Mouse (Mus musculus): Measurements from ENCODE around the gene Scyl2. TPM values are rescaled to one million over a fixed set of nuclear protein-coding genes. Genes with fewer than 3 reads are reported as not detected.

Gene Scyl2
- polyA plus RNA-seq, 1 experiment: 7.3 TPM

GRCm38 (mm10) chr10:89592797-89593196, 93.3 kb downstream of the Scyl2 start:
- Histone ChIP-seq H3K27ac (ENCODE audit: insufficient read depth, low read length) (no peak overlapping the region), H3K4me1 (ENCODE audit: control insufficient read depth, insufficient read depth, insufficient read length) (no peaks in the 10 kb centered on the region), H3K27me3 (ENCODE audit: control insufficient read depth, insufficient read depth, low read length) (no peaks in the 10 kb centered on the region), H3K36me3 (ENCODE audit: control insufficient read depth, insufficient read depth, low read length) (no peaks in the 10 kb centered on the region), H3K4me3 (ENCODE audit: extremely low read depth, insufficient read depth, insufficient read length) (no peak overlapping the region)
- DNase-seq (ENCODE audit: low read depth in 1 of 2, low spot score in 2 of 2): no peak
- TF ChIP-seq CTCF (IDR thresholded peaks at IDR 0.05; ENCODE audit: extremely low read depth, insufficient read depth, insufficient read length, insufficient replicate concordance) (no peak), POLR2A (IDR thresholded peaks at IDR 0.05; ENCODE audit: low read depth, low read length) (no peak)
- WGBS: 84% methylated on average over 4 of the region's 4 CpGs

GRCm38 (mm10) chr10:89589877-89590276, 96.2 kb downstream of the Scyl2 start:
- DNase-seq (ENCODE audit: low read depth in 1 of 2, low spot score in 2 of 2): no peak
- no peaks in the 10 kb centered on the region for H3K27me3 ChIP-seq (ENCODE audit: control insufficient read depth, insufficient read depth, low read length)
- 94% methylated on average over 1 of the region's 1 CpGs for WGBS
- no peaks in the 10 kb centered on the region for H3K4me1 ChIP-seq (ENCODE audit: control insufficient read depth, insufficient read depth, insufficient read length)
- no peak overlapping the region for H3K4me3 ChIP-seq (ENCODE audit: extremely low read depth, insufficient read depth, insufficient read length)
- H3K27ac ChIP-seq (ENCODE audit: insufficient read depth, low read length): no peak overlapping the region
- TF ChIP-seq POLR2A (IDR thresholded peaks at IDR 0.05; ENCODE audit: low read depth, low read length) (no peak), CTCF (IDR thresholded peaks at IDR 0.05; ENCODE audit: extremely low read depth, insufficient read depth, insufficient read length, insufficient replicate concordance) (no peak)
- no peaks in the 10 kb centered on the region for H3K36me3 ChIP-seq (ENCODE audit: control insufficient read depth, insufficient read depth, low read length)

Other genes with a start within 250 kb of the Scyl2 start
- gene Gas2l3, start 242.3 kb downstream of the Scyl2 start, polyA plus RNA-seq (2012; rRNA removed): 0.40 and 0.56 TPM in 2 replicates
- 0.08 TPM in 2 replicates for gene Nr1h4, start 152.7 kb downstream of the Scyl2 start, polyA plus RNA-seq (2012; rRNA removed)
- not detected in 2 replicates for gene Slc17a8, start 65.0 kb downstream of the Scyl2 start, polyA plus RNA-seq (2012; rRNA removed)
- gene Actr6, start 46.0 kb upstream of the Scyl2 start, polyA plus RNA-seq (2012; rRNA removed): 0.74 and 1.3 TPM in 2 replicates
- gene Uhrf1bp1l, start 58.7 kb upstream of the Scyl2 start, polyA plus RNA-seq (2012; rRNA removed): 8.7 and 11.1 TPM in 2 replicates
- gene Anks1b, start 187.2 kb upstream of the Scyl2 start, polyA plus RNA-seq (2012; rRNA removed): 0.18 and 0.19 TPM in 2 replicates